Mouse (Mus musculus): Measurements from ENCODE around the gene Vwa5b1.

DNA sequence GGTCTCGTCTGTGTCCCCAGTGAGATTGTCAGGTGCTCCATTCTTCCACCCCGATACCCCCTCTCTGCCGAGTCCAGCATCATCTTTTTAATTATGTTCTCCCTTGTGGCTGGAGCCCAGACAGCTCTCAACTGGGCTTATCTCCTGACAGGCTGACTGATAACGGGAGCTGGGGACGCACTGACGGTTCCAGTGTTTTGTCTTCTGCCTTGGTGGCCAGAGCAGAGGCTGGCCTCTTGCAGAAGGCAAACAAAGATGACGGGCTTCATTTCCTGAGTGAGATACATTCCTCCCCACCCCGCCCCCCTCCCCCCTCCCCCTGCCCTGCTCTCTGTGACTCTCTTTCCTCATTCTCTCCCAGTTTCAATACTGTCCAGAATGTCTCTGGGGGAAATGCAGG lies 21.2 kb downstream of the Vwa5b1 start:
- TF ChIP-seq CTCF (IDR thresholded peaks at IDR 0.05) (no peak), EP300 (IDR thresholded peaks at IDR 0.05) (no peak)
